Mouse (Mus musculus) hindbrain, embryonic 15.5 days (tissue): ENCODE data around the gene Crbn. TPM values are rescaled to one million over a fixed set of nuclear protein-coding genes. Genes with fewer than 3 reads are reported as not detected.
A peak's percentile ranks its signal among the peaks of the same experiment; 100 is the strongest.

Source experiments
- ATAC-seq: fragments of 200-750 bp; cut with Nextera tagmentation; 2 replicates; pipeline ENCODE4 v1.8.0; 2017; ENCODE audit warnings: low read depth, moderate number of reproducible peaks, moderate TSS enrichment; ENCODE audit not compliant: low FRiP score
- H3K27ac ChIP-seq: fragments of 300-500 bp; sonication (generic); replicated peaks from 2 replicates; pipeline ENCODE4 v1.5.1; 2015; ENCODE audit warnings: mild to moderate bottlenecking, inconsistent platforms
- H3K27me3 ChIP-seq: fragments of 300-500 bp; sonication (generic); 2 replicates; pipeline ENCODE4 v1.6.1; 2015; ENCODE audit warnings: control low read depth, inconsistent platforms
- H3K36me3 ChIP-seq: fragments of 300-500 bp; sonication (generic); 2 replicates; pipeline ENCODE4 v1.6.1; 2015; ENCODE audit warnings: control low read depth, inconsistent platforms
- H3K4me1 ChIP-seq: fragments of 300-500 bp; sonication (generic); replicated peaks from 2 replicates; pipeline ENCODE4 v1.6.1; 2015; ENCODE audit warnings: control low read depth, inconsistent platforms
- H3K4me2 ChIP-seq: fragments of 300-500 bp; sonication (generic); 2 replicates; pipeline ENCODE4 v1.6.1; 2015; ENCODE audit warnings: moderate library complexity, mild to moderate bottlenecking, inconsistent platforms
- H3K4me3 ChIP-seq: fragments of 300-500 bp; sonication (generic); 2 replicates; pipeline ENCODE4 v1.5.1; 2015; ENCODE audit warnings: mild to moderate bottlenecking, inconsistent platforms
- H3K9ac ChIP-seq: fragments of 300-500 bp; sonication (generic); 2 replicates; pipeline ENCODE4 v1.6.1; 2015; ENCODE audit warnings: inconsistent platforms
- H3K9me3 ChIP-seq: fragments of 300-500 bp; sonication (generic); 2 replicates; pipeline ENCODE4 v1.6.1; 2016; ENCODE audit warnings: control low read depth, inconsistent platforms
- WGBS: fragments of 180-500 bp; shearing (Covaris S2); methylation state at CpG from one replicate; pipeline ENCODE4 v1.1.7; 2015; 5-methylcytosine and 5-hydroxymethylcytosine counted together
- polyA plus RNA-seq: library from polyadenylated mRNA; unstranded; fragments of >200 nt; fragmentation: Nextera tagmentation; extraction: Ambion mirVana; gene quantifications from 2 replicates; pipeline ENCODE4 v1.2.1, GENCODE M21; 2015

Crbn gene
- 57.7 and 61.8 TPM in 2 replicates for polyA plus RNA-seq

GRCm38 (mm10) chr6:106799333-106800226 is at the start of gene Crbn:
Gene Crbn (minus strand): TSS chr6:106800077.
- Histone ChIP-seq H3K9ac (peak within 1 kb of the TSS; percentile 67), H3K36me3 (peaks cover 10% of the 10 kb centered on the region), H3K27me3 (no peaks in the 10 kb centered on the region), H3K9me3 (no peaks in the 10 kb centered on the region), H3K4me1 (peaks cover 15% of the 10 kb centered on the region), H3K4me3 (peak within 1 kb of the TSS; percentile 74), H3K27ac (no peak within 1 kb of the TSS), H3K4me2 (peak within 1 kb of the TSS; percentile 86)
- ATAC-seq = peak; percentile 97
- WGBS = 3% methylated on average over 49 of the region's 57 CpGs

GRCm38 (mm10) chr6:106840181-106840580 is 40.3 kb upstream of the Crbn start:
- H3K27ac ChIP-seq = no peak overlapping the region
- no peaks in the 10 kb centered on the region for H3K9me3 ChIP-seq
- H3K4me3 ChIP-seq = no peak overlapping the region
- H3K4me2 ChIP-seq = no peak overlapping the region
- no peaks in the 10 kb centered on the region for H3K27me3 ChIP-seq
- 0 out of 2 replicates have a peak, but pooled peaks cover 5% of the 10 kb centered on the region for H3K4me1 ChIP-seq
- H3K36me3 ChIP-seq = no peaks in the 10 kb centered on the region
- WGBS = 72% methylated on average over 1 of the region's 1 CpGs
- ATAC-seq = no peak
- no peak overlapping the region for H3K9ac ChIP-seq

- no peak; the same call in 1 of the 2 replicates for ATAC-seq
- Histone ChIP-seq H3K27me3 (no peaks in the 10 kb centered on the region), H3K9ac (no peak overlapping the region), H3K4me1 (0 out of 2 replicates have a peak, but pooled peaks cover 5% of the 10 kb centered on the region), H3K9me3 (no peaks in the 10 kb centered on the region), H3K36me3 (no peaks in the 10 kb centered on the region), H3K4me3 (no peak overlapping the region), H3K4me2 (no peak overlapping the region), H3K27ac (no peak overlapping the region)
- 58% methylated on average over 3 of the region's 3 CpGs for WGBS
Measured at GRCm38 (mm10) chr6:106838053-106838452, 38.2 kb upstream of the Crbn start.

GRCm38 (mm10) chr6:106835316-106835715 is 35.4 kb upstream of the Crbn start:
- no peaks in the 10 kb centered on the region for H3K9me3 ChIP-seq
- WGBS = 52% methylated on average over 2 of the region's 2 CpGs
- no peak overlapping the region for H3K27ac ChIP-seq
- no peak overlapping the region for H3K9ac ChIP-seq
- 0 out of 2 replicates have a peak, but pooled peaks cover 5% of the 10 kb centered on the region for H3K4me1 ChIP-seq
- H3K27me3 ChIP-seq = no peaks in the 10 kb centered on the region
- H3K36me3 ChIP-seq = no peaks in the 10 kb centered on the region
- no peak overlapping the region for H3K4me2 ChIP-seq
- no peak overlapping the region for H3K4me3 ChIP-seq
- no peak for ATAC-seq

GRCm38 (mm10) chr6:106822329-106822728 is 22.5 kb upstream of the Crbn start:
- no peaks in the 10 kb centered on the region for H3K36me3 ChIP-seq
- H3K4me1 ChIP-seq = peaks cover 3% of the 10 kb centered on the region; the same call in 1 of the 2 replicates
- H3K27me3 ChIP-seq = no peaks in the 10 kb centered on the region
- WGBS = 48% methylated on average over 1 of the region's 1 CpGs
- H3K27ac ChIP-seq = no peak overlapping the region
- H3K4me2 ChIP-seq = no peak overlapping the region
- 0 out of 2 replicates have a peak, but pooled peaks have one; percentile 30 for ATAC-seq
- no peak overlapping the region for H3K4me3 ChIP-seq
- H3K9me3 ChIP-seq = no peaks in the 10 kb centered on the region
- no peak overlapping the region for H3K9ac ChIP-seq

GRCm38 (mm10) chr6:106820566-106820965 is 20.7 kb upstream of the Crbn start:
- Histone ChIP-seq H3K27me3 (no peaks in the 10 kb centered on the region), H3K4me3 (no peak overlapping the region), H3K4me1 (peaks cover 3% of the 10 kb centered on the region; the same call in 1 of the 2 replicates), H3K4me2 (no peak overlapping the region), H3K9ac (no peak overlapping the region), H3K9me3 (no peaks in the 10 kb centered on the region), H3K27ac (no peak overlapping the region), H3K36me3 (no peaks in the 10 kb centered on the region)
- ATAC-seq = no peak

GRCm38 (mm10) chr6:106819906-106820305 is 20.0 kb upstream of the Crbn start:
- no peak overlapping the region for H3K4me2 ChIP-seq
- no peaks in the 10 kb centered on the region for H3K36me3 ChIP-seq
- H3K9me3 ChIP-seq = no peaks in the 10 kb centered on the region
- ATAC-seq = no peak
- no peaks in the 10 kb centered on the region for H3K27me3 ChIP-seq
- 80% methylated on average over 3 of the region's 3 CpGs for WGBS
- no peak overlapping the region for H3K4me3 ChIP-seq
- H3K4me1 ChIP-seq = peaks cover 3% of the 10 kb centered on the region; the same call in 1 of the 2 replicates
- no peak overlapping the region for H3K9ac ChIP-seq
- H3K27ac ChIP-seq = no peak overlapping the region

- Histone ChIP-seq H3K4me2 (no peak overlapping the region), H3K4me3 (no peak overlapping the region), H3K9me3 (no peaks in the 10 kb centered on the region), H3K36me3 (no peaks in the 10 kb centered on the region), H3K4me1 (peaks cover 3% of the 10 kb centered on the region; the same call in 1 of the 2 replicates), H3K27ac (no peak overlapping the region), H3K9ac (no peak overlapping the region), H3K27me3 (no peaks in the 10 kb centered on the region)
- no peak for ATAC-seq
Measured at GRCm38 (mm10) chr6:106819246-106819645, 19.4 kb upstream of the Crbn start.

- 93% methylated on average over 3 of the region's 3 CpGs for WGBS
- no peaks in the 10 kb centered on the region for H3K4me1 ChIP-seq
- H3K4me3 ChIP-seq = no peak overlapping the region
- H3K36me3 ChIP-seq = no peaks in the 10 kb centered on the region
- H3K9ac ChIP-seq = no peak overlapping the region
- H3K9me3 ChIP-seq = no peaks in the 10 kb centered on the region
- H3K27ac ChIP-seq = no peak overlapping the region
- no peaks in the 10 kb centered on the region for H3K27me3 ChIP-seq
- ATAC-seq = no peak
- no peak overlapping the region for H3K4me2 ChIP-seq
Measured at GRCm38 (mm10) chr6:106810686-106811085, 10.8 kb upstream of the Crbn start.

- 72% methylated on average over 2 of the region's 2 CpGs for WGBS
- H3K4me3 ChIP-seq = no peak overlapping the region
- no peaks in the 10 kb centered on the region for H3K27me3 ChIP-seq
- no peak overlapping the region for H3K4me2 ChIP-seq
- H3K9ac ChIP-seq = no peak overlapping the region
- H3K9me3 ChIP-seq = no peaks in the 10 kb centered on the region
- no peak overlapping the region for H3K27ac ChIP-seq
- no peak for ATAC-seq
- H3K36me3 ChIP-seq = no peaks in the 10 kb centered on the region
- no peaks in the 10 kb centered on the region for H3K4me1 ChIP-seq
Measured at GRCm38 (mm10) chr6:106809161-106809560, 9.3 kb upstream of the Crbn start.

GRCm38 (mm10) chr6:106804904-106805303 is 5.0 kb upstream of the Crbn start:
- Histone ChIP-seq H3K4me1 (peaks cover 3% of the 10 kb centered on the region; the same call in 1 of the 2 replicates), H3K9ac (no peak overlapping the region), H3K4me2 (no peak overlapping the region), H3K4me3 (no peak overlapping the region), H3K9me3 (no peaks in the 10 kb centered on the region), H3K27ac (no peak overlapping the region), H3K36me3 (no peaks in the 10 kb centered on the region), H3K27me3 (no peaks in the 10 kb centered on the region)
- 23% methylated on average over 2 of the region's 2 CpGs for WGBS
- ATAC-seq = peak; percentile 62; the same call in 1 of the 2 replicates

- Histone ChIP-seq H3K36me3 (peaks cover 5% of the 10 kb centered on the region; the same call in 1 of the 2 replicates), H3K9me3 (no peaks in the 10 kb centered on the region), H3K27ac (no peak overlapping the region), H3K4me2 (peak overlapping the region; percentile 86), H3K27me3 (no peaks in the 10 kb centered on the region), H3K4me1 (peaks cover 15% of the 10 kb centered on the region), H3K9ac (peak overlapping the region; percentile 22; the same call in 1 of the 2 replicates), H3K4me3 (peak overlapping the region; percentile 74)
- no peak; the same call in 1 of the 2 replicates for ATAC-seq
- 54% methylated on average over 5 of the region's 5 CpGs for WGBS
Measured at GRCm38 (mm10) chr6:106800227-106800557, 315 bp upstream of the Crbn start.
